Mouse (Mus musculus) midbrain, postnatal 0 days (tissue): ENCODE data around the gene Emp1. TPM values are rescaled to one million over a fixed set of nuclear protein-coding genes. Genes with fewer than 3 reads are reported as not detected.

ENCODE experiments used
- ATAC-seq: fragments of 200-750 bp; cut with Nextera tagmentation; 2 replicates; pipeline ENCODE4 v1.8.0; 2017; ENCODE audit warnings: moderate number of reproducible peaks, mild to moderate bottlenecking, moderate TSS enrichment, moderate library complexity; ENCODE audit not compliant: low FRiP score
- DNase-seq: peaks from one replicate; pipeline ENCODE4 v3.0.0-alpha.2; 2015; ENCODE audit warnings: low spot score
- H3K27ac ChIP-seq: fragments of 300-500 bp; sonication (generic); 2 replicates; pipeline ENCODE4 v1.5.1; 2014; ENCODE audit warnings: low read depth, mild to moderate bottlenecking, low read length, mixed read lengths
- H3K27me3 ChIP-seq: fragments of 300-500 bp; sonication (generic); 2 replicates; pipeline ENCODE4 v1.6.1; 2014; ENCODE audit warnings: low read length, control low read depth, mixed read lengths; ENCODE audit not compliant: insufficient read depth
- H3K36me3 ChIP-seq: fragments of 300-500 bp; sonication (generic); 2 replicates; pipeline ENCODE4 v1.6.1; 2014; ENCODE audit warnings: low read length, control low read depth, mixed read lengths; ENCODE audit not compliant: insufficient read depth
- H3K4me1 ChIP-seq: fragments of 300-500 bp; sonication (generic); 2 replicates; pipeline ENCODE4 v1.6.1; 2014; ENCODE audit warnings: mild to moderate bottlenecking, control low read depth, antibody characterized with exemption, low read length, mixed read lengths; ENCODE audit not compliant: insufficient read depth
- H3K4me2 ChIP-seq: fragments of 300-500 bp; sonication (generic); 2 replicates; pipeline ENCODE4 v1.6.1; 2014; ENCODE audit warnings: low read depth, mild to moderate bottlenecking, low read length, mixed read lengths; ENCODE audit not compliant: poor library complexity, severe bottlenecking
- H3K4me3 ChIP-seq: fragments of 300-500 bp; sonication (generic); 2 replicates; pipeline ENCODE4 v1.5.1; 2014; ENCODE audit warnings: low read depth, mild to moderate bottlenecking, low read length, moderate library complexity
- H3K9ac ChIP-seq: fragments of 300-500 bp; sonication (generic); replicated peaks from 2 replicates; pipeline ENCODE4 v1.6.1; 2014; ENCODE audit warnings: mild to moderate bottlenecking, low read length, moderate library complexity, mixed read lengths; ENCODE audit not compliant: poor library complexity, severe bottlenecking
- H3K9me3 ChIP-seq: fragments of 300-500 bp; sonication (generic); 2 replicates; pipeline ENCODE4 v1.6.1; 2016; ENCODE audit warnings: low read length, control low read depth
- CTCF ChIP-seq: IDR thresholded peaks from 2 replicates; pipeline ENCODE4 v1.5.1; 2016; ENCODE audit warnings: antibody characterized with exemption, mild to moderate bottlenecking
- WGBS: fragments of 180-500 bp; shearing (Covaris S2); extraction: QIAGEN DNeasy Blood & Tissue Kit; methylation state at CpG from one replicate; pipeline ENCODE4 v1.1.7; 2014; 5-methylcytosine and 5-hydroxymethylcytosine counted together
- polyA plus RNA-seq: library from polyadenylated mRNA; unstranded; fragments of >200 nt; fragmentation: Nextera tagmentation; extraction: Ambion mirVana; gene quantifications from 2 replicates; pipeline ENCODE4 v1.2.1, GENCODE M21; 2015
- total RNA-seq: library from RNA; depleted of rRNA; stranded (reverse); fragments of >200 nt; gene quantifications from 2 replicates; pipeline ENCODE4 v1.2.3, GENCODE M21; 2014; rRNA removed

The Emp1 gene
- total RNA-seq (26.9 and 42.1 TPM in 2 replicates), polyA plus RNA-seq (5.6 and 5.7 TPM in 2 replicates)

DNA sequence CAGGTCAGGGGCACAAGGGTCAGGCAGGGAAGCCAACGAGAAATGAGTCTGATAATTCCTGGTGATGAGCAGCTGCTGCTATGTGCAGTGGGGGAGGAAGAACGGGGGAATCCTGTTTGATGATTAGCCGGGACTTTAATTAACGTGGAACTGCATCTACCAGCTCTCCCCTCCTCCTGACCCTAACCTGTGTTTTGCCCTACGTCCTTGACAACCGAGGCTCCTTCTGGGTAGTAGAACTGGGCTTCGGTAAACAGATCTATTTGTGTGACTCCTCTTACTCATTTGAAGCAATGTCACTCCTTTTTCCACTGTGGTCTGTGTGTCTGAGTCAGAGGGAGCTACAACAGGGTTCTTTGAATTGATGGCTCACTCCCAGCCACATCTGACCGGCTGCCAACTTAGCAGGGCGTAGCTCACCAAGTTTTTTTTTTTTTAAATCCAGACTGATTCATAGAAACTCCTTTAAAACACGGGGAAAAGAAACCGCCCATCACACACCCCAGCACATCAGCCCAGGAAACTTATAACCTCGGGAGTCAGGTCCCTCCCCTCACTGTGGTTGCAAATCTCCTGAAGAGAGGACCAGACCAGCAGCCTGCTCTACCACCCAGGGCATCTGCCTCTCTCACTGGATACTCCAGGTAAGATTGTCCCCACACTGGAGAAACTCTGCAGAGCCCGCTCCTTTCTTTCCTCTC is at the start of gene Emp1:
TSS of gene Emp1 (plus strand) at position 87 of the 701 bp plus-strand sequence.
- H3K9me3 ChIP-seq, result no peaks in the 10 kb centered on the region
- H3K27ac ChIP-seq, result peak within 1 kb of the TSS; percentile 47; the same call in 1 of the 2 replicates
- no peaks in the 10 kb centered on the region for H3K27me3 ChIP-seq
- DNase-seq (peak; percentile 63), ATAC-seq (no peak)
- no peak within 1 kb of the TSS for H3K9ac ChIP-seq
- WGBS, result 29% methylated on average over 13 of the region's 13 CpGs
- H3K4me1 ChIP-seq, result 0 out of 2 replicates have a peak, but pooled peaks cover 3% of the 10 kb centered on the region
- H3K4me2 ChIP-seq, result peak within 1 kb of the TSS; percentile 15; the same call in 1 of the 2 replicates
- no peaks in the 10 kb centered on the region for H3K36me3 ChIP-seq
- no peak for TF ChIP-seq CTCF
- H3K4me3 ChIP-seq, result peak within 1 kb of the TSS; percentile 10

DNA sequence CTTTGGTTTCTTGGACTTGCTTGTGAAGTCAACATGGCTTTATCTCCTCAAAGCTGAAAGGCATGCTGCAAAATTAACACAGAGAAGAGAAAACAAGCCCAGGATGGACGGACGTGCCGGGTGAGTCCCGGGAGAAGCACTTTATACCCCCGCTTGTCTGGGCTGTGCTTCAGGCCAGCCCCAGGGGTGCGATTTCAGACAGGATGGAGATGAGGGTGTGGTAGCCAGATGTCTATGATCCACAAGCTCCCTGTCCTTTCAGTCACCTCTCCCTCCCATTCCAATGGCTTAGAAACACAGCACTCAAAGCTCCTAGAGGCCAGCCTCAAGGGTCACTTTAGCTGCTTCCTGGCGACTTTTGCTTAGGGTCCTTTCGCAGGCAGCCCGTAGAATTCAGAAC is 48.4 kb upstream of the Emp1 start:
- WGBS, result 80% methylated on average over 9 of the region's 9 CpGs
- DNase-seq, result no peak
- Histone ChIP-seq H3K9ac (no peak overlapping the region), H3K4me1 (no peaks in the 10 kb centered on the region), H3K9me3 (no peaks in the 10 kb centered on the region), H3K36me3 (no peaks in the 10 kb centered on the region), H3K4me3 (no peak overlapping the region), H3K27ac (no peak overlapping the region), H3K27me3 (no peaks in the 10 kb centered on the region), H3K4me2 (no peak overlapping the region)
- TF ChIP-seq CTCF, result no peak
- no peak for ATAC-seq

GRCm38 (mm10) chr6:135316141-135316540 is 46.2 kb upstream of the Emp1 start:
- DNase-seq (no peak), ATAC-seq (no peak)
- Histone ChIP-seq H3K27ac (no peak overlapping the region), H3K4me2 (no peak overlapping the region), H3K4me3 (no peak overlapping the region), H3K9ac (no peak overlapping the region), H3K27me3 (no peaks in the 10 kb centered on the region), H3K4me1 (no peaks in the 10 kb centered on the region), H3K9me3 (no peaks in the 10 kb centered on the region), H3K36me3 (no peaks in the 10 kb centered on the region)
- 87% methylated on average over 2 of the region's 2 CpGs for WGBS
- TF ChIP-seq CTCF, result no peak

DNA sequence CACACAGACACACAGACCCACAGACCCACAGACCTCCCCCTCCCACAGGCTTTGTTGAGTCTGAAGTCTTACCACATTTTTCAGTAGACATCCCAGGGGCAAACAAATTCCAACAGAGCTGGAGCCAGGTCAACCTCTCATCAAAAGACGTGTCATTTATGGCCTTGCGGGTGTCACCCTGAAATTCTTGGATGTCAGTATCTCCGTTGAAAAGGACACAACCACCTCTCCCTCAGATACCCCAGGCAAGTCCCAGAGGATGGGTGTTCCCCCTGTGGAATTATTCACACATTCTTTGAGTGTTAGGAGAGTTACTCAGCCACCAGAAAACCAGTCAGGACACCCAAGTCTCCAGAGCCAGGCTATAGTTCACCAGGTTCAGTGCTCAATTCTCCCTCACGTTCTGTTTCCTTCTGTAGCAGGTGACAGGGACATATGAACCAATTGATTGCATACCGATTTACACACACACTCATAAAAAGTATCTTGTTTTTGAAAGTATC is 42.9 kb upstream of the Emp1 start:
- Histone ChIP-seq H3K9ac (no peak overlapping the region), H3K27ac (no peak overlapping the region), H3K4me3 (no peak overlapping the region), H3K4me1 (no peaks in the 10 kb centered on the region), H3K4me2 (no peak overlapping the region), H3K27me3 (no peaks in the 10 kb centered on the region), H3K9me3 (no peaks in the 10 kb centered on the region), H3K36me3 (no peaks in the 10 kb centered on the region)
- ATAC-seq, result no peak
- 87% methylated on average over 5 of the region's 5 CpGs for WGBS
- TF ChIP-seq CTCF, result no peak
- no peak for DNase-seq

DNA sequence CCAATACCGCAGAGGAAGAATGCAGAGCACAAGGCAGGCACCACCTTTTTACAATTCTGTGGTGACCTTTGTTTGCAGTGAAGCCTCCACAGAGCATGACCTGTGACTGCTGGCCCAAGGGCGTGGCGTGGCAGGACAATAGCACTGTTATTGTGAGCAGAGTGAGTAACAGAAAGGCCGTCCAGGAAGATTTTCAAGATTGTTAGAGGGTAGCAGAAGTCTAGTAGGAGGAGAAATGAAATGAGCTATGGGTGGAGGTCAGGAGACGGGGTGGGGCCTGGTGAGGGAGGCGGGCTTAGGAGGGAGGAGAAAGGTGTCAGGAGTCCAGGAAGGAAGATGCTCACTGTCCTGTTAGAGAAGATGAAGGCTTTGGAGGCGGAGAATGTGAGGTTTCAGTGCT is 39.6 kb upstream of the Emp1 start:
- Histone ChIP-seq H3K9me3 (no peaks in the 10 kb centered on the region), H3K9ac (no peak overlapping the region), H3K27ac (no peak overlapping the region), H3K36me3 (no peaks in the 10 kb centered on the region), H3K4me2 (no peak overlapping the region), H3K27me3 (no peaks in the 10 kb centered on the region), H3K4me3 (no peak overlapping the region), H3K4me1 (no peaks in the 10 kb centered on the region)
- ATAC-seq (no peak), DNase-seq (no peak)
- 72% methylated on average over 7 of the region's 7 CpGs for WGBS
- no peak for TF ChIP-seq CTCF

DNA sequence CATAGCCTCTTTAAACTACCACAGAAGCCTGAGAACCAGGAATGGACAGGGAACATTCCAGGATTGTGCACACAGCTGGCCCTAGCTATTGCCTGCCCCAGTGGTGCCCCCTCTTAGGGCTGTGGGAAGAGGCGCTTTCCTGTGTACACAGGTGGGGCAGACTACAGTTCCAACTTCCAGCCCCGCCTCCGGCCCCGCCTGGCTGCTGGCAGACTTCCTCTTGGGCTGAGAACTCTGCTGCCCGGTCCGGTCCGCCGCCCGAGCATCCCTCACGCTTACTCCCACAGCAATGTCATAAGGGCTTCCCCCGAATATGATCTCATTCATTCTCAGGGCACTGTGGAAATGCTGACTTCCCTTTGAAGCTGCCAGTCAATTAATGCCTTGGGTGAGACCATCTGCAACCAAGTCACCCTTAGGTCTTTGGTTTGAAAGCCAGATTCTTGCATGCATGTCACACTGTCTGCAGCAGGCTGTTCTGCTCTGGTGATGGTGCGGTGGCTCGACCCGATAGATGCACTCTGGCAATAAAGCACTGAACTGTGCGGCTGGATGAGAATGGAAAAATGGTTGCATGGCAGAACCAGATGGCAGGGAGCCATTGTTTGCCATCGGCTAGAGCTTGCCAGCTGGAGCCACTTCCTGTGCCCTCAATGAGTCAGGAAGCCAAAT is 38.9 kb upstream of the Emp1 start:
- H3K4me1 ChIP-seq, result no peaks in the 10 kb centered on the region
- no peak for TF ChIP-seq CTCF
- H3K4me2 ChIP-seq, result no peak overlapping the region
- H3K9me3 ChIP-seq, result no peaks in the 10 kb centered on the region
- no peaks in the 10 kb centered on the region for H3K27me3 ChIP-seq
- H3K36me3 ChIP-seq, result no peaks in the 10 kb centered on the region
- H3K27ac ChIP-seq, result no peak overlapping the region
- WGBS, result 55% methylated on average over 16 of the region's 16 CpGs
- ATAC-seq (0 out of 2 replicates have a peak, but pooled peaks have one; percentile 20), DNase-seq (peak; percentile 58)
- H3K9ac ChIP-seq, result no peak overlapping the region
- H3K4me3 ChIP-seq, result no peak overlapping the region
